ENCODE assay signal across 8 mouse cellular contexts in the genomic region with DNA sequence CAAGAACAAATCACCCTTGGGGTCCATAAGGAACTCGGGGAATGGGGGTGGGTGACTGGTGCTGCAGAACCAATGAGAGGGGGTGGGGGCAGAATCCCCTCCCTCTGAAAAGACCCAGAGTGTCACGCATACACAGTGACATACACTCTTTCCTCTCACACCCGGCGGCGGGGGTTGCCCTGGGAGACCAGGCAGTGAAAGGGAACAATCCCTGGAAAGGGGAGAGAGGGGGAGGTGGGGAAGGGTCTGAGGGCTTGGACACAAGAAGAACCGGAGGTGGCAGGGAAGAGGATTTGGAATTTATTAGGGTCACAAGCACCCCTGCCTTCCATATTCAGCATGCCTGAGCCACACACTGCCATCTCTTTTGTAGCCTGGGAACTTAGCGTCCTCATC. TPM values are rescaled to one million over a fixed set of nuclear protein-coding genes. Genes with fewer than 3 reads are reported as not detected.
DNase-seq lines count a peak whose midpoint lies in the region; ATAC-seq and TF ChIP-seq lines count a peak whose summit lies in the region.

No protein-coding gene starts in this region.

- no peak overlapping the region for H3K4me3 ChIP-seq in ES-Bruce4 (ENCODE audit: low read depth, low read length)
- H3K4me3 ChIP-seq in embryonic facial prominence, embryonic 15.5 days (replicated peaks) = peak overlapping the region; percentile 64
- peak overlapping the region; percentile 81 for H3K4me3 ChIP-seq in limb, embryonic 13.5 days
- H3K4me3 ChIP-seq in stomach, embryonic 15.5 days (replicated peaks) = peak overlapping the region; percentile 90

- H3K36me3 ChIP-seq in ES-Bruce4 (ENCODE audit: control insufficient read depth, insufficient read depth, low read length, poor library complexity, severe bottlenecking) = peaks cover 20% of the 10 kb centered on the region
- peaks cover 44% of the 10 kb centered on the region for H3K36me3 ChIP-seq in embryonic facial prominence, embryonic 15.5 days
- H3K36me3 ChIP-seq in limb, embryonic 13.5 days = peaks cover 53% of the 10 kb centered on the region
- peaks cover 31% of the 10 kb centered on the region for H3K36me3 ChIP-seq in stomach, embryonic 15.5 days

- no peak overlapping the region for H3K27ac ChIP-seq in ES-Bruce4 (ENCODE audit: insufficient read depth, low read length)
- H3K27ac ChIP-seq in embryonic facial prominence, embryonic 15.5 days (replicated peaks) = no peak overlapping the region
- H3K27ac ChIP-seq in limb, embryonic 13.5 days = 0 out of 2 replicates have a peak overlapping the region, but pooled peaks have one; percentile 44
- no peak overlapping the region for H3K27ac ChIP-seq in stomach, embryonic 15.5 days

- peak; percentile 94 for DNase-seq in heart, adult 11 months
- DNase-seq in heart, adult 8-10 months (ENCODE audit: low spot score) = no peak
- DNase-seq in left cerebral cortex, postnatal 36 days (ENCODE audit: low spot score in 2 of 2) = no peak
- no peak for DNase-seq in adrenal gland, postnatal 36 days

- H3K27me3 ChIP-seq in ES-Bruce4 (ENCODE audit: control insufficient read depth, insufficient read depth, low read length, poor library complexity, severe bottlenecking) = no peaks in the 10 kb centered on the region
- no peaks in the 10 kb centered on the region for H3K27me3 ChIP-seq in embryonic facial prominence, embryonic 15.5 days
- H3K27me3 ChIP-seq in limb, embryonic 13.5 days = no peaks in the 10 kb centered on the region
- no peaks in the 10 kb centered on the region for H3K27me3 ChIP-seq in stomach, embryonic 15.5 days (replicated peaks)

- intact Hi-C loops in left cerebral cortex, postnatal 36 days (cut with DNase I) = no loop called here

- TF ChIP-seq POLR2A in ES-Bruce4 (IDR thresholded peaks at IDR 0.05; ENCODE audit: insufficient read depth, low read length) = no peak

- no peak for TF ChIP-seq CTCF in ES-Bruce4 (IDR thresholded peaks at IDR 0.05; ENCODE audit: low read depth, low read length)

- peak overlapping the region; percentile 92 for H3K9ac ChIP-seq in ES-Bruce4 (ENCODE audit: low read depth, poor library complexity, severe bottlenecking)
- H3K9ac ChIP-seq in embryonic facial prominence, embryonic 15.5 days = no peak overlapping the region
- peak overlapping the region; percentile 94 for H3K9ac ChIP-seq in limb, embryonic 13.5 days
- H3K9ac ChIP-seq in stomach, embryonic 15.5 days = no peak overlapping the region

- no peak for ATAC-seq in embryonic facial prominence, embryonic 15.5 days (ENCODE audit: insufficient number of reproducible peaks, low FRiP score, low TSS enrichment, low read depth)
- ATAC-seq in limb, embryonic 13.5 days (ENCODE audit: low FRiP score, low read depth) = no peak
- ATAC-seq in stomach, embryonic 15.5 days (ENCODE audit: insufficient read depth, low FRiP score, low read depth) = no peak

- peaks cover 8% of the 10 kb centered on the region for H3K4me1 ChIP-seq in ES-Bruce4 (ENCODE audit: control insufficient read depth, insufficient read depth, low read length)
- peaks cover 63% of the 10 kb centered on the region for H3K4me1 ChIP-seq in embryonic facial prominence, embryonic 15.5 days
- peaks cover 63% of the 10 kb centered on the region for H3K4me1 ChIP-seq in limb, embryonic 13.5 days
- peaks cover 57% of the 10 kb centered on the region for H3K4me1 ChIP-seq in stomach, embryonic 15.5 days

- H3K4me2 ChIP-seq in embryonic facial prominence, embryonic 15.5 days (replicated peaks) = peak overlapping the region; percentile 98
- peak overlapping the region; percentile 97 for H3K4me2 ChIP-seq in limb, embryonic 13.5 days (replicated peaks)
- H3K4me2 ChIP-seq in stomach, embryonic 15.5 days = peak overlapping the region; percentile 94

- 19% methylated on average over 7 of the region's 7 CpGs for WGBS in embryonic facial prominence, embryonic 15.5 days
- WGBS in limb, embryonic 13.5 days = 17% methylated on average over 6 of the region's 7 CpGs
- WGBS in stomach, embryonic 15.5 days = 32% methylated on average over 7 of the region's 7 CpGs

- TF ChIP-seq EP300 in ES-Bruce4 (IDR thresholded peaks at IDR 0.05; ENCODE audit: insufficient read depth, low read depth, low read length) = no peak

- H3K9me3 ChIP-seq in ES-Bruce4 (replicated peaks; ENCODE audit: control insufficient read depth, insufficient read depth, low read length, poor library complexity, severe bottlenecking) = peaks cover 2% of the 10 kb centered on the region; the same call in 1 of the 2 replicates
- H3K9me3 ChIP-seq in embryonic facial prominence, embryonic 15.5 days (replicated peaks) = no peaks in the 10 kb centered on the region
- no peaks in the 10 kb centered on the region for H3K9me3 ChIP-seq in limb, embryonic 13.5 days
- no peaks in the 10 kb centered on the region for H3K9me3 ChIP-seq in stomach, embryonic 15.5 days

RNA-seq across cellular contexts. Expression of gene Ring1, which starts 1.3 kb away (rescaled TPM):
- 10 to 100 TPM; 11.9 to 18.1 (median 14.1) TPM for total RNA-seq in heart, adult 8-10 months (2022)
- 8.1 and 11.4 TPM in 2 replicates for polyA plus RNA-seq in ES-Bruce4 (2011; ENCODE audit: insufficient read depth, insufficient read length, low read depth, missing spikeins)
- polyA plus RNA-seq in embryonic facial prominence, embryonic 15.5 days (2015; fragmentation: Nextera tagmentation; extraction: Ambion mirVana) = 26.0 and 26.9 TPM in 2 replicates
- 19.1 and 19.8 TPM in 2 replicates for polyA plus RNA-seq in limb, embryonic 13.5 days (2015; fragmentation: Nextera tagmentation; extraction: Ambion mirVana)
- polyA plus RNA-seq in stomach, embryonic 15.5 days (2015; fragmentation: Nextera tagmentation; extraction: Ambion mirVana) = 19.3 and 21.0 TPM in 2 replicates
- total RNA-seq in left cerebral cortex, postnatal 36 days (2021) = 10 to 100 TPM; 33.5 to 35.9 TPM
- total RNA-seq in adrenal gland, postnatal 36 days (2021) = 10 to 100 TPM; 43.8 to 48.3 TPM

RNA-seq across cellular contexts. Expression of gene H2-Ke6, which starts 2.1 kb away (rescaled TPM):
- total RNA-seq in heart, adult 8-10 months (2022) = 100 to 1,000 TPM; 134 to 149 (median 137) TPM
- polyA plus RNA-seq in ES-Bruce4 (2011; ENCODE audit: insufficient read depth, insufficient read length, low read depth, missing spikeins) = 19.0 and 26.1 TPM in 2 replicates
- 54.1 and 57.4 TPM in 2 replicates for polyA plus RNA-seq in embryonic facial prominence, embryonic 15.5 days (2015; fragmentation: Nextera tagmentation; extraction: Ambion mirVana)
- 50.0 and 59.4 TPM in 2 replicates for polyA plus RNA-seq in limb, embryonic 13.5 days (2015; fragmentation: Nextera tagmentation; extraction: Ambion mirVana)
- 50.8 and 58.4 TPM in 2 replicates for polyA plus RNA-seq in stomach, embryonic 15.5 days (2015; fragmentation: Nextera tagmentation; extraction: Ambion mirVana)
- 10 to 100 TPM; 35.7 to 36.6 TPM for total RNA-seq in left cerebral cortex, postnatal 36 days (2021)
- total RNA-seq in adrenal gland, postnatal 36 days (2021) = 100 to 1,000 TPM; 243 to 247 TPM

RNA-seq across cellular contexts. Expression of gene Slc39a7, which starts 5.7 kb away (rescaled TPM):
- total RNA-seq in heart, adult 8-10 months (2022) = 10 to 100 TPM; 64.1 to 79.1 (median 73.2) TPM
- 57.2 and 68.8 TPM in 2 replicates for polyA plus RNA-seq in ES-Bruce4 (2011; ENCODE audit: insufficient read depth, insufficient read length, low read depth, missing spikeins)
- 229 and 234 TPM in 2 replicates for polyA plus RNA-seq in embryonic facial prominence, embryonic 15.5 days (2015; fragmentation: Nextera tagmentation; extraction: Ambion mirVana)
- 237 and 244 TPM in 2 replicates for polyA plus RNA-seq in limb, embryonic 13.5 days (2015; fragmentation: Nextera tagmentation; extraction: Ambion mirVana)
- polyA plus RNA-seq in stomach, embryonic 15.5 days (2015; fragmentation: Nextera tagmentation; extraction: Ambion mirVana) = 169 and 199 TPM in 2 replicates
- 100 to 1,000 TPM; 101 to 105 TPM for total RNA-seq in left cerebral cortex, postnatal 36 days (2021)
- total RNA-seq in adrenal gland, postnatal 36 days (2021) = 100 to 1,000 TPM; 165 to 198 TPM

RNA-seq across cellular contexts. Expression of gene Rxrb, which starts 5.9 kb away (rescaled TPM):
- total RNA-seq in heart, adult 8-10 months (2022) = 10 to 100 TPM; 33.4 to 46.3 (median 42.3) TPM
- 37.7 and 38.2 TPM in 2 replicates for polyA plus RNA-seq in ES-Bruce4 (2011; ENCODE audit: insufficient read depth, insufficient read length, low read depth, missing spikeins)
- polyA plus RNA-seq in embryonic facial prominence, embryonic 15.5 days (2015; fragmentation: Nextera tagmentation; extraction: Ambion mirVana) = 53.0 and 54.6 TPM in 2 replicates
- 56.1 and 59.1 TPM in 2 replicates for polyA plus RNA-seq in limb, embryonic 13.5 days (2015; fragmentation: Nextera tagmentation; extraction: Ambion mirVana)
- 43.6 and 45.0 TPM in 2 replicates for polyA plus RNA-seq in stomach, embryonic 15.5 days (2015; fragmentation: Nextera tagmentation; extraction: Ambion mirVana)
- 10 to 100 TPM; 81.9 to 87.8 TPM for total RNA-seq in left cerebral cortex, postnatal 36 days (2021)
- 10 to 100 TPM; 53.5 to 55.7 TPM for total RNA-seq in adrenal gland, postnatal 36 days (2021)

RNA-seq across cellular contexts. Expression of gene Col11a2, which starts 13.5 kb away (rescaled TPM):
- total RNA-seq in heart, adult 8-10 months (2022) = 1 to 10 TPM in 3 of 4 experiments, under 1 TPM in 1; 0.87 to 1.3 (median 1.2) TPM
- 0.82 and 0.85 TPM in 2 replicates for polyA plus RNA-seq in ES-Bruce4 (2011; ENCODE audit: insufficient read depth, insufficient read length, low read depth, missing spikeins)
- polyA plus RNA-seq in embryonic facial prominence, embryonic 15.5 days (2015; fragmentation: Nextera tagmentation; extraction: Ambion mirVana) = 53.2 and 64.3 TPM in 2 replicates
- polyA plus RNA-seq in limb, embryonic 13.5 days (2015; fragmentation: Nextera tagmentation; extraction: Ambion mirVana) = 46.3 and 56.6 TPM in 2 replicates
- 1.3 and 1.5 TPM in 2 replicates for polyA plus RNA-seq in stomach, embryonic 15.5 days (2015; fragmentation: Nextera tagmentation; extraction: Ambion mirVana)
- 10 to 100 TPM; 15.1 to 16.3 TPM for total RNA-seq in left cerebral cortex, postnatal 36 days (2021)
- 1 to 10 TPM; 1.2 to 2.2 TPM for total RNA-seq in adrenal gland, postnatal 36 days (2021)

Comparison
In these comparisons a context has a peak if more than half of its experiments do, and no peak if none do; other contexts are left out.
1. H3K9ac ChIP-seq: peak in ES-Bruce4 (single experiment) and limb, embryonic 13.5 days (single experiment); none in embryonic facial prominence, embryonic 15.5 days (single experiment) and stomach, embryonic 15.5 days (single experiment).
2. Peak in every context shown above with its lines, with median percentiles within 50 percentile points of each other: H3K4me2 ChIP-seq.